Mouse (Mus musculus) CH12.LX (cell line): ENCODE data around the gene Hacl1.

Experiments used
- CHD2 ChIP-seq: IDR thresholded peaks from 2 replicates; pipeline ENCODE4 v1.6.1; 2011; ENCODE audit warnings: low read length, improper control_type of control experiment
- CTCF ChIP-seq, 2 experiments: IDR thresholded peaks in 1 of 2; conservative IDR thresholded peaks in 1 of 2; 2 replicates each; pipeline ENCODE4 v1.5.1; 2011 to 2012; ENCODE audit warnings: low read depth in 2 of 2, low read length in 2 of 2, improper control_type of control experiment in 1 of 2, inconsistent platforms in 1 of 2, mild to moderate bottlenecking in 1 of 2, moderate library complexity in 1 of 2
- E2F4 ChIP-seq: IDR thresholded peaks from 2 replicates; pipeline ENCODE4 v1.6.1; 2011; ENCODE audit warnings: low read depth, low read length, improper control_type of control experiment; ENCODE audit not compliant: insufficient replicate concordance
- ELF1 ChIP-seq: IDR thresholded peaks from 2 replicates; pipeline ENCODE4 v1.6.1; 2014; ENCODE audit warnings: low read depth, mild to moderate bottlenecking, inconsistent platforms, low read length, improper control_type of control experiment
- GABPA ChIP-seq: IDR thresholded peaks from 2 replicates; pipeline ENCODE4 v1.6.1; 2012; ENCODE audit warnings: low read depth, low read length, improper control_type of control experiment, inconsistent platforms; ENCODE audit not compliant: insufficient replicate concordance
- KAT2A ChIP-seq: IDR thresholded peaks from 2 replicates; pipeline ENCODE4 v1.6.1; 2012; ENCODE audit warnings: low read length, improper control_type of control experiment, inconsistent platforms; ENCODE audit not compliant: insufficient replicate concordance
- MAX ChIP-seq: IDR thresholded peaks from 2 replicates; pipeline ENCODE4 v1.6.1; 2011; ENCODE audit warnings: low read length, improper control_type of control experiment
- MEF2A ChIP-seq: IDR thresholded peaks from 2 replicates; pipeline ENCODE4 v1.6.1; 2014; ENCODE audit warnings: low read depth, mild to moderate bottlenecking, inconsistent platforms, low read length, improper control_type of control experiment, borderline replicate concordance
- NELFE ChIP-seq: IDR thresholded peaks from 2 replicates; pipeline ENCODE4 v1.6.1; 2011; ENCODE audit warnings: low read depth, low read length, improper control_type of control experiment
- NRF1 ChIP-seq: IDR thresholded peaks from 2 replicates; pipeline ENCODE4 v1.6.1; 2014; ENCODE audit warnings: low read depth, mild to moderate bottlenecking, inconsistent platforms, low read length, improper control_type of control experiment, moderate library complexity
- POLR2A ChIP-seq: IDR thresholded peaks from 2 replicates; pipeline ENCODE4 v1.6.1; 2011; ENCODE audit warnings: low read depth, mild to moderate bottlenecking, improper control_type of control experiment, low read length
- USF1 ChIP-seq: IDR thresholded peaks from 2 replicates; pipeline ENCODE4 v1.6.1; 2014; ENCODE audit warnings: low read depth, mild to moderate bottlenecking, inconsistent platforms, low read length, improper control_type of control experiment
- ZNF384 ChIP-seq: IDR thresholded peaks from 2 replicates; pipeline ENCODE4 v1.6.1; 2012; ENCODE audit warnings: low read depth, low read length, improper control_type of control experiment, inconsistent platforms

GRCm38 (mm10) chr14:31671635-31672320 is 30.7 kb upstream of the Hacl1 start:
- TF ChIP-seq USF1 (no peak), GABPA (no peak), MAX (no peak), ELF1 (no peak), MEF2A (no peak), CTCF (conservative IDR thresholded peaks at IDR 0.05 in 1 of 2, IDR thresholded peaks at IDR 0.05 in 1 of 2; ENCODE audit: low read depth in 2 of 2, low read length in 2 of 2) (no peak), NELFE (no peak), POLR2A (no peak), NRF1 (no peak), CHD2 (no peak), KAT2A (no peak), ZNF384 (no peak), E2F4 (no peak)
